Mouse (Mus musculus) bone marrow, adult 2 months (tissue): Measurements from ENCODE around the gene Tmem167b.

Experiments used
- CTCF ChIP-seq: fragments of 200-500 bp; IDR thresholded peaks from 2 replicates; pipeline ENCODE4 v1.5.1; 2011; ENCODE audit warnings: low read length, control low read depth; ENCODE audit not compliant: control insufficient read depth, insufficient read depth
- POLR2A ChIP-seq: fragments of 200-500 bp; IDR thresholded peaks from 2 replicates; pipeline ENCODE4 v1.6.1; 2011; ENCODE audit warnings: low read depth, mild to moderate bottlenecking, control low read depth, low read length, borderline replicate concordance; ENCODE audit not compliant: control insufficient read depth

- no peak for TF ChIP-seq POLR2A
- TF ChIP-seq CTCF, result no peak
Observed at GRCm38 (mm10) chr3:108557888-108558287, 4.4 kb downstream of the Tmem167b start.
